Mouse (Mus musculus): ENCODE data around the gene 4931414P19Rik.

The 4931414P19Rik gene

DNA sequence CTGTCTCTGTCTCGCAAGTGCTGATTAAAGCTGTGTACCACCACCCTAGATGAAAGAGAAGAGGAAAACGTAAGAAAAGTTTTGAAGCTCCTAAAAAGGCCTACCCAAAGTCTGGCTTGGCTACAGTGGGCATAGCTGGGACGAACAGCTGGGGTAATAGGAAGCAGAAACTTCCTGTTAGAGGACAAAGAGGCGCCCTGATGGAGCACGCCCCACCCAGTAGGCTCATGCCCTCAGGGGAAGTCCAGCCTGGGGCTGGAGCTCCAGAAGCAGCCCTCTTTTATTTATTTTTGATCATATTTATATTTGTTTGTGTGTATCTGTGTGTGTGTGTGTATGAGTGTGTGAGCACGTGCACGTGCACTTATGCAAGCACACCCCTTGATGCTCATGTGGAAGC is 26.2 kb downstream of the 4931414P19Rik start:
- no peak for DNase-seq

- DNase-seq = no peak
These were observed 27.7 kb downstream of the 4931414P19Rik start for GRCm38 (mm10) chr14:54578063-54578462.

- DNase-seq = peak; percentile 68
These were observed 28.5 kb downstream of the 4931414P19Rik start, which contains the start of gene Ajuba for GRCm38 (mm10) chr14:54577089-54577982. Ajuba (minus strand) TSS chr14:54577558.

GRCm38 (mm10) chr14:54576241-54577088 is 29.3 kb downstream of the 4931414P19Rik start:
- DNase-seq = no peak

GRCm38 (mm10) chr14:54575631-54576030 is 30.2 kb downstream of the 4931414P19Rik start:
- peak; percentile 22 for DNase-seq

GRCm38 (mm10) chr14:54575031-54575430 is 30.8 kb downstream of the 4931414P19Rik start:
- DNase-seq = no peak

- DNase-seq = no peak
These were observed 31.5 kb downstream of the 4931414P19Rik start for GRCm38 (mm10) chr14:54574253-54574652.

DNA sequence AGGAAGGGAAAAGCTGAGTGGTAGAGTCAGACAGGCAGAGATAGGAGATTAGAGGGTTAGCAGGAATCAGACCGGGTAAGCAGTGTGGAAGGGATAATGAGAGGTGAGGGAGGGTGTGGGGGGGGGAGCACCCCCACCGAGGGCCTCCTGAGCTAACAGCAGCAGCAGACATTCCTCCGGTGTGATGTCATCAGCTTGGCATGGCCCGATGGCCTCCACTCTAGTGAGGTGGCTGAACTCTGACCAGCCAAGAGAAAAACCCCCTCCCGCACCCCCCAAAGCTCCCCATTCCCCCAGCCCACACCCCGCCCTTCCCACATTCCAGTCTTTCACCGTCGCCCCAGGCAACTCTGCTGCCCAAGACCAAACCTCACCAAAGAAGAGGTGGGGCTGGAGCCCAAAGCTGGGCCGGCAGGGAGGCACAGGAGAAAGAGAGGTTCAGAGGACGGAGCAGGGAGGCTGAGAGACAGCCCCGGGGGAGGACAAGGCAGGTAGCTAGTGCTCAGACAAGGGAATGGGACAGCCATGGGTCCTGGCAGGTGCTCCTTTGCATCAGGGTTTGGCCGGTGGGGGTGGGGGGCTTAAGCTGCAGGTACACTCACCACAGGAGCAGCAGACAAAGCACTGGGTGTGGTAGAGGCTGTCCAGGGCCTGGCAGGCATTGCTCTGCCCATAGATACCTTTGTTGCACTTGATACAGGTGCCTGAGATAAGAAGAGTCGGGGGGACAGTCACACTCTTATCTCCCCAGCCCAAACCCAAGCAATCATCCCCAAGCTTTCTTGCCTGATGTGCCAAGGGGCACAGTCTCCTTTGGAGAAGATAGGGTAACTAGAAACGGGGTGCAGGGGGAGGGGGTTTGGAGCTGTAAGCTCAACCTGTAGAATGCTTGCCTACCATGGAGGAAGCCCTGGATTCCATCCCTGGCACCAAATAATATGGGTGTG is 32.7 kb downstream of the 4931414P19Rik start:
- DNase-seq = no peak

DNA sequence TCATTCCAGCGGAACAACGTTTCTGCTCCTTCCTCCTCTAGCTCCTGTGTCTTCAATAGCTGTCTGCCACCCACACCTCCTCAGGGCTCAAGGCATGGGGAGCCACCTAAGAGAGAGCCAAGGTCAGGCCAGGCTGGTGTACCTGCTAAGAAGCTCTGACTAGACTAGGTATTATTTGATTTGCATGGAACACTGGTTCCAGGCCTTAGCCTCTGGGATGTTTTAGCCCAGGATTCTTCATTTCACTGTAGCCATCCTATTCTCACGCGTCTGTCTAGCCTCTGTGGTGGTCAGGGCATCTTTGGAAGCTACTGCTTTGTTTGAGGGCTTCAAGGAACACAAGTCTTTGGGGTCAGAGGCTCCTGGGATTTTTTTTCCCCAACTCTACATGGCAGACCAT is 33.7 kb downstream of the 4931414P19Rik start:
- no peak for DNase-seq

DNA sequence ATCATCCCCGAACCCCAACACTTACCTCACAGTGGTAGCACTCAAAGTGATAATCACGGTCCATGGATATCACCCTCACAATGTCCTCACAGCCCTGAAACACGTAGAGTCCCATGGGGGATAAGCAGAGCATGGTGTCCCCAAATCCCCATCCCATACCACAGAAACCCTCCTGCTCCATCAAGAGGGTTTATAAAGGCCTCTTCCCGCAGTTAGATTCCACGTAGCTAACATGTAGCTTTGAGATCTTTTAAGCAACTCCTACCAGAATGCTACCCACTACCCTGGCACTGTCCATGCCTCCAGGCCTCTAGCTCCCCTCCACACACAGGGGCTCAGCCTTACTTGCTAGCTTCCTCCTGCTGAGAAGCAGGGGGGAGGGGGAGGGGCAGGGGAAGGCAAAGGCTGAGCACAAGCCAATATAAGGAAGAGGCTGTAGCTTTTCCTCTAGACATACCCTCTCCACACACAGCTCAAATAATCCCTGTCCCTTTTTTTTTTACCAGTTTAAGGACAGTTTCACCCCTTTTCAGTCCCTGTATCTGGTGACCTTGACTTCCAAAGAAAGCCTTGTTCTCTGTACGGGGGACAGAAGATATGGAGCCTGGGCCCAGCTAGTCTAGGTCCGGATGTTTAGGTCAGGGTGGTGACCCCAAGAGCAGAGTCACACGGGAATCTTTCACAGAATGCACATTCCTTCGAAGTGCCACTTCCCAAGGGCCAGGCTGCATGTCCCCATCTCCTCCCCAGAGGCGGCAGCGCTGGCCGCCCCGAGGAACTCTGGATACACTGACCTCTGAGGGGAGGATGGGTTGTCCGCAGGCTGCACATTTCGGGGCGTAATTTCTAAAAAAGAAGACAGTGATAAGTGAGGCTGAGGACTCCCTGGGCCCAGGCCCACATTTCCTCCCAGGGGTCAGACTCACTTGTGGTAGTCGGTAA is 36.1 kb downstream of the 4931414P19Rik start:
- no peak for DNase-seq

DNA sequence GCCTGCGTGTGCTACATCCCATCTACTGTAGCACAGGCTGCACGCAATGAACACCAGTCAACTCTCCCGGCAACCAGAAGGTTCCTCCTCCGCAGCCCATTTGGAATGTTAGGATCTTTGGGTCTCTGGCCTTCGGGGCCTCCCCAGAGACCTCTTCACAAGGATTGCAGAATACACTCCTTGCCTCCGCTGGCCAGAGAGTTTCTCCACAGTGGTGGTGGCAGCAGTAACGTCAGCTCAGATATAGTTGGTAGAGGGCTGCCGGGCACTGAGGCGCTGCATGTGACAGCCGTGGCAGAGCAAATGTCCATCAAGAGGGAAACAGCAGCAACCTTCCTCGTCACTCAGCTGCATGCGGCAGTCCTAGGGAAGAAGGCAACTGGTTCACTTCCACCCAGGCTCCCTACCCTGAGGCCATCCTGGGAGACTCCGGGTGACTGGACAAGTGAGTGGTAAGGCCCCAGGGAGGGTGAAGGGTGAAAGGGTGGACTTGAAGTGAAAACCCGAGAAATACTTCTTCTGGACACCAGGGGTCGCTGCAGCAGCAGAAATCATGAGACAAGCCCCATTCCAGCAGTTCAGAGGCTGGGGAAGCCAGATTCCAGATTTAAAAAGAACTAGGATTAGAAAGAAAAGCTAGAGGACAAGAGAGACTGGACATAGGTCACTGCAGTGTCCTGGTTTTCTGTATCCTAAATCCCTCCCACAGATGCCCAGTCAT is 36.9 kb downstream of the 4931414P19Rik start:
- DNase-seq = peak; percentile 57

GRCm38 (mm10) chr14:54560527-54561242 is 45.1 kb downstream of the 4931414P19Rik start:
- DNase-seq = no peak

DNA sequence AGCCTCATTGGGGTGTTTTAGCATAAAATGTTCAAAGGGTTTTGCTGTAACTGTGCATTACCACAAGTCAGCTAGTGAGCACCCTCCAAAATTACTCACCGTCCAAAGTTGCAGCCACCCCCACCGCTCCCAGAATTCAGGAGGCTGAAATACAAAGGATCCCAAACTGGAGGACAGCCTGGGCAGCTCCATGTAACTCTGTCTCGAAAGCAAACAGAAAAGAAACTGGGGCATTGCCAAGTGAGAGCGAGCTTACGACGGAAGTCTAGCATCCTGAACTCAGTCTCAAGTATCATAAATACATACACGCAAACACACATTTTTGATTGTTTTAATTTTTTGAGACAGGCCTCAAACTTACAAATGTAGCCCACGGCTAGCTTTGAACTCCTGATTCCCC is 48.5 kb downstream of the 4931414P19Rik start:
- DNase-seq = no peak

GRCm38 (mm10) chr14:54553975-54554769 is 51.6 kb downstream of the 4931414P19Rik start, which contains the start of gene Haus4:
Haus4 (minus strand) TSS chr14:54554616.
- DNase-seq = peak; percentile 69

DNA sequence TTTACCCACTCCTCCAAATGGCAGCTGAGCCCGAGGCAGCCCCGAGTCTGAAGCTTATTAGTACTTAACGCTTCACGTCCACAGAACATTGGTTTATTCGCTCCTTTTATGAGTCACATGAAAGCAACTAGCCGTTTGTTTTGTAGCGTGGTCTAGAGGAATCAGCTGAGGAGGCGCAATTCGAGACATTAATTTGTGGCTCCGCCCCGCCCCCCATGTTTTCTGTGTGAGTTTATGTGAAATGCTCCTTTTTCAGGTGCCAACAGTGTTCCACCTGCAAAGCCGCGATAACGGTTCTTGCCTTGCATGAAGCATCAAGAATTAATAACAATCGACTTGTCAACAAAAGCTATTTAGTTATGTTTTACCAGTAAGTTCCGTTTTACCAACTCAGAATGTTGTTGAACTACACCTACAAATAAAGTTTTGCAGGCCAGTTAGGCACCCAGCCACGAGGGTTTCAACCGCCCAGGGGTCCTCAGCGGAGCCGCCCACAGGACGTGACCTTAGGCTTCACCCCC is 52.3 kb downstream of the 4931414P19Rik start:
- no peak for DNase-seq

DNA sequence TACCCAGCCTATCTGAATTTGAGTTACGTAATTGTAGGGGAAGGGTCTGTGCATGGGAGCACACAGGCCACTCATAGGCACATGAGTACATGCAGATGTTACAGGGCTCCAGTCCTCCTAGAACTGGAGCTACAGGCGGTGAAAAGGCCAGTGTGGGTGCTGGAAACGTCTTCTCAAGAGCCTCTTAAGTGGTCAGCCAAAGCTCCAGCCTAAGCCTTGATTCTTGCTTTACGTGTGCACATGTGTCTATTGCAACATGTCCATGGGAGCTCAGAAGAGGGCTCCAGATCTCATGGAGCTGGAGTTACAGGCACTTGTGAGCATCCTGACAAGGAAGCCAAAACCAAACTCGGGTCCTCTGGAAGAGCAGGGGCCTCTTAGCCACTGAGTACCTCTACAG is 61.1 kb downstream of the 4931414P19Rik start:
- DNase-seq = no peak

GRCm38 (mm10) chr14:54540771-54541170 is 65.0 kb downstream of the 4931414P19Rik start:
- no peak for DNase-seq

- DNase-seq = no peak
These were observed 67.2 kb downstream of the 4931414P19Rik start for GRCm38 (mm10) chr14:54538580-54538979.

Measured in right cerebral cortex, adult 18-20 months (tissue).